Mouse (Mus musculus) limb, embryonic 11.5 days (tissue): Measurements from ENCODE around the gene Gm45799. TPM values are rescaled to one million over a fixed set of nuclear protein-coding genes. Genes with fewer than 3 reads are reported as not detected.
A peak's percentile ranks its signal among the peaks of the same experiment; 100 is the strongest.

Source experiments
- ATAC-seq: fragments of 200-750 bp; cut with Nextera tagmentation; 2 replicates; pipeline ENCODE4 v1.8.0; 2017; ENCODE audit warnings: low read depth; ENCODE audit not compliant: insufficient number of reproducible peaks, low FRiP score, low TSS enrichment
- DNase-seq: peaks from one replicate; pipeline ENCODE4 v3.0.0-alpha.2; 2015; ENCODE audit warnings: low spot score
- H3K27ac ChIP-seq: fragments of 300-500 bp; sonication (generic); replicated peaks from 2 replicates; pipeline ENCODE4 v1.5.1; 2014; ENCODE audit warnings: low read depth, mild to moderate bottlenecking, low read length
- H3K27me3 ChIP-seq: fragments of 300-500 bp; sonication (generic); 2 replicates; pipeline ENCODE4 v1.6.1; 2014; ENCODE audit warnings: mild to moderate bottlenecking, low read length, mixed read lengths; ENCODE audit not compliant: control insufficient read depth, insufficient read depth
- H3K36me3 ChIP-seq: fragments of 300-500 bp; sonication (generic); 2 replicates; pipeline ENCODE4 v1.6.1; 2014; ENCODE audit warnings: mild to moderate bottlenecking, low read length, moderate library complexity, mixed read lengths; ENCODE audit not compliant: control insufficient read depth, insufficient read depth
- H3K4me1 ChIP-seq: fragments of 300-500 bp; sonication (generic); 2 replicates; pipeline ENCODE4 v1.6.1; 2014; ENCODE audit warnings: low read length, mixed read lengths; ENCODE audit not compliant: control insufficient read depth, insufficient read depth
- H3K4me2 ChIP-seq: fragments of 300-500 bp; sonication (generic); 2 replicates; pipeline ENCODE4 v1.6.1; 2014; ENCODE audit warnings: low read depth, mild to moderate bottlenecking, moderate library complexity; ENCODE audit not compliant: severe bottlenecking
- H3K4me3 ChIP-seq: fragments of 300-500 bp; sonication (generic); 2 replicates; pipeline ENCODE4 v1.5.1; 2014; ENCODE audit warnings: low read depth, low read length
- H3K9ac ChIP-seq: fragments of 300-500 bp; sonication (generic); 2 replicates; pipeline ENCODE4 v1.6.1; 2014; ENCODE audit warnings: mild to moderate bottlenecking, low read length
- H3K9me3 ChIP-seq: fragments of 300-500 bp; sonication (generic); 2 replicates; pipeline ENCODE4 v1.6.1; 2016; ENCODE audit warnings: low read length; ENCODE audit not compliant: control insufficient read depth
- WGBS: fragments of 180-500 bp; shearing (Covaris S2); extraction: QIAGEN DNeasy Blood & Tissue Kit; methylation state at CpG from one replicate; pipeline ENCODE4 v1.1.7; 2014; 5-methylcytosine and 5-hydroxymethylcytosine counted together
- polyA plus RNA-seq: library from polyadenylated mRNA; unstranded; fragments of >200 nt; fragmentation: Nextera tagmentation; extraction: Ambion mirVana; gene quantifications from 2 replicates; pipeline ENCODE4 v1.2.1, GENCODE M21; 2014

Gene Gm45799
- polyA plus RNA-seq, 1 experiment from 2014 or later, result 15.1 TPM

- Histone ChIP-seq H3K4me2 (no peak overlapping the region), H3K4me3 (no peak overlapping the region), H3K9ac (no peak overlapping the region), H3K27ac (no peak overlapping the region), H3K9me3 (no peaks in the 10 kb centered on the region), H3K27me3 (no peaks in the 10 kb centered on the region), H3K36me3 (peaks cover 2% of the 10 kb centered on the region), H3K4me1 (no peaks in the 10 kb centered on the region)
- 90% methylated on average over 3 of the region's 3 CpGs for WGBS
- DNase-seq (no peak), ATAC-seq (no peak)
These were observed 20.7 kb upstream of the Gm45799 start for GRCm38 (mm10) chr7:105619701-105620100.

DNA sequence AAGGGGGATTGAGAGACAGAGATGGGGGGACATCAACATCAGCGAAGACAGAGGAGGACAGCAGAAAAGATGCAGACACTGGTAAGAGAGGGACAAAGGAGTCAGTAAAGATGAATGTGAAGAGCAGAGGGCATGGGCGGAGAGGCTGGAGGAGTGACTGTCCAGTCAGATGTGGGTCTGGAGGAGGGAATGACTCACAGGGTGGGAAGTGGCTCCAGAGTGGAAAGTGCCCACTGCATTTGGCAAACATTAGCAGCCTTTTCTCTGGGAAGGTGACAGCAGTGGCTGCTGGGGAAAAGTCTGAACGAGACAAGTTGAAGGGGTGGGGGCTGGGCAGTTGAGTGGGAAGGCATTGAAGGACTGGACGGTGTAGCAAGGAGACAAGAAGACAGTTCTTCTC, 19.3 kb upstream of the Gm45799 start:
- ATAC-seq (no peak), DNase-seq (no peak)
- H3K36me3 ChIP-seq, result peaks cover 2% of the 10 kb centered on the region
- H3K9me3 ChIP-seq, result no peaks in the 10 kb centered on the region
- no peak overlapping the region for H3K4me3 ChIP-seq
- H3K27me3 ChIP-seq, result no peaks in the 10 kb centered on the region
- WGBS, result 78% methylated on average over 4 of the region's 4 CpGs
- H3K9ac ChIP-seq, result no peak overlapping the region
- no peak overlapping the region for H3K4me2 ChIP-seq
- H3K27ac ChIP-seq, result no peak overlapping the region
- H3K4me1 ChIP-seq, result no peaks in the 10 kb centered on the region

DNA sequence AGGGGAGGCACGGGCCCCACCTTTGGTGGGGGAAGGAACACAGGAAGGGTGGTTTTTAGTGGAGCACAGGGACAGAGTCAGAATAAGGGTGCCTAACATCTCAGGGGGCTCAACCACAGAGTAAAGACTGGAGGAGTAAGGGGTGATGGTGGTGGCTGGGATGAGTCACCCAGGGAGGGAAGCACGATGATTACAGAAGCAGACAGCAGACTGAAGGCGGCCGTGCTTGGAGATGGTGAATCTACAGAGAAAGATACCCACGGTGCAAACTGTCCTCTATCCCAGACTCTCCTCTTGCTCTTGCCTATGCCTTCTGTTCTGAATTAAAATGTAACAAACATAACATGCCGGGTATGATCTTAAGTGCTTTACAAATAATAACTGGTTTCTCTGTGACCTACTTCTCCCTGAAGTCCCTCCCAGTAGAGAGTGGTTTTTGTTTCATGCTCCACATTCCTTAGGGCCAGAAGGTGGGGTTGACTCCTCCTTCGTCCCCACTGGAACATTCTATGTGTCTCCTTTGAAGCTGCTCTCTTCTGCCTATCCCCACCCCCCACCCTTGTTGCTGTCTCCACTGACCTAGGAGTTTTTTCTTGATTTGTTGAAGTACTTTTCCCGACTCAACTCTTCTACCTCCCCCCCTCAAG, 18.6 kb upstream of the Gm45799 start:
- H3K4me1 ChIP-seq, result no peaks in the 10 kb centered on the region
- no peak overlapping the region for H3K4me2 ChIP-seq
- H3K36me3 ChIP-seq, result peaks cover 2% of the 10 kb centered on the region
- DNase-seq (no peak), ATAC-seq (no peak)
- WGBS, result 81% methylated on average over 8 of the region's 8 CpGs
- H3K27me3 ChIP-seq, result no peaks in the 10 kb centered on the region
- H3K27ac ChIP-seq, result no peak overlapping the region
- no peaks in the 10 kb centered on the region for H3K9me3 ChIP-seq
- no peak overlapping the region for H3K4me3 ChIP-seq
- H3K9ac ChIP-seq, result no peak overlapping the region

DNA sequence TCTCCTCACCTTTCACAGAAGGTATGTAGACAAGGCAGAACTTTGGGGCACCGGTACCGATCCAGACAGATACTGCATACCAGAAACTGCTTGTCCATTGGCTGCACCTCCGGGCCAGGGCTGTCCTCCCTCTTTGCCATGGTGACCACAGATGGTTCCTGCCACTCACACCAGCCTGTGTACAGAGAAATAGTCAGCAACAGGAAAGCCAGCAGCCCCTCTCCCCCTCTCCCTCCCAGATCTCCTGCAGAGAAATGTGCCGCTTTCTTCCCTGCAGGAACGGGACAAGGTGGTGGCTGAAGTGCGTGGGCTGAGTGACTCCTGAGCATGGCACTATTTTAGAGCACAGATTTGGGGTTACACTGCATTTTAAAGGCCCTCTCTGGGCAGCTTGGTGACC, 15.0 kb upstream of the Gm45799 start:
- 85% methylated on average over 6 of the region's 6 CpGs for WGBS
- Histone ChIP-seq H3K4me3 (no peak overlapping the region), H3K4me2 (no peak overlapping the region), H3K36me3 (no peaks in the 10 kb centered on the region; the same call in 1 of the 2 replicates), H3K27ac (no peak overlapping the region), H3K9ac (no peak overlapping the region), H3K27me3 (no peaks in the 10 kb centered on the region), H3K9me3 (no peaks in the 10 kb centered on the region), H3K4me1 (no peaks in the 10 kb centered on the region)
- DNase-seq (no peak), ATAC-seq (no peak)

- no peaks in the 10 kb centered on the region for H3K27me3 ChIP-seq
- H3K27ac ChIP-seq, result no peak overlapping the region
- ATAC-seq (no peak), DNase-seq (no peak)
- no peak overlapping the region for H3K9ac ChIP-seq
- no peaks in the 10 kb centered on the region for H3K9me3 ChIP-seq
- no peak overlapping the region for H3K4me2 ChIP-seq
- no peaks in the 10 kb centered on the region; the same call in 1 of the 2 replicates for H3K36me3 ChIP-seq
- WGBS, result 38% methylated on average over 3 of the region's 3 CpGs
- H3K4me1 ChIP-seq, result no peaks in the 10 kb centered on the region
- no peak overlapping the region for H3K4me3 ChIP-seq
These were observed 11.7 kb upstream of the Gm45799 start for GRCm38 (mm10) chr7:105628633-105629032.

DNA sequence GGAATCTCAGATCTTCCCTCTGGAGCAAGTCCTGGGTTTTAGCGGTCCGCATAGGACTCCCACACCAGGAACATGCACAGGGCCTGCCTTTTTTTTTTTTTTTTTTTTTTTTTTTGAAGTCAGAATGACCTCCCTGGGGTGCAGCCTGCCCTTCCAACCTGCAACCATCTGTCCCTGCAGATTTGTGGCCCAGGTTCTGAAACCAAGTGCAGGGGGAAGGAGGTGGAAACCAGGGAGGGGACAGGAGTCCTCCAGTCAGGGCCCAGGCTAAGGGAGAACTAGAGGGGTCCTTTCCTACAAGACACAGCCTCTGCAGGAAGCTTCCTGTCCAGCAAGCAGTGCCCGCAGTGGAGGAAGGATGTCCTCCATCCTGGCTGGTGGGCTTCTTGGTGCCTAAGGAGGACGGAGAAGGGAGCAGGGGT, 7.8 kb upstream of the Gm45799 start:
- ATAC-seq (peak; percentile 8), DNase-seq (peak; percentile 36)
- H3K9me3 ChIP-seq, result no peaks in the 10 kb centered on the region
- no peaks in the 10 kb centered on the region for H3K27me3 ChIP-seq
- peak overlapping the region; percentile 76 for H3K4me2 ChIP-seq
- peak overlapping the region; percentile 77 for H3K4me3 ChIP-seq
- H3K36me3 ChIP-seq, result peaks cover 3% of the 10 kb centered on the region; the same call in 1 of the 2 replicates
- WGBS, result 27% methylated on average over 4 of the region's 4 CpGs
- H3K27ac ChIP-seq, result no peak overlapping the region
- peak overlapping the region; percentile 35; the same call in 1 of the 2 replicates for H3K9ac ChIP-seq
- peaks cover 3% of the 10 kb centered on the region; the same call in 1 of the 2 replicates for H3K4me1 ChIP-seq

- H3K36me3 ChIP-seq, result peaks cover 4% of the 10 kb centered on the region; the same call in 1 of the 2 replicates
- no peak within 1 kb of the TSS for H3K27ac ChIP-seq
- peak within 1 kb of the TSS; percentile 76 for H3K4me2 ChIP-seq
- peak within 1 kb of the TSS; percentile 77 for H3K4me3 ChIP-seq
- H3K27me3 ChIP-seq, result no peaks in the 10 kb centered on the region
- H3K4me1 ChIP-seq, result peaks cover 3% of the 10 kb centered on the region; the same call in 1 of the 2 replicates
- peak; percentile 92 for DNase-seq
- H3K9me3 ChIP-seq, result no peaks in the 10 kb centered on the region
- H3K9ac ChIP-seq, result peak within 1 kb of the TSS; percentile 83
- peak; percentile 90 for ATAC-seq
- 1% methylated on average over 51 of the region's 71 CpGs for WGBS
These were observed 7.1 kb upstream of the Gm45799 start, which contains the start of gene Trim3 for GRCm38 (mm10) chr7:105633127-105633800. Trim3 (minus strand) TSS chr7:105633571.

- no peaks in the 10 kb centered on the region for H3K9me3 ChIP-seq
- no peak overlapping the region for H3K27ac ChIP-seq
- H3K4me3 ChIP-seq, result peak overlapping the region; percentile 77
- H3K4me2 ChIP-seq, result peak overlapping the region; percentile 76
- H3K36me3 ChIP-seq, result peaks cover 4% of the 10 kb centered on the region; the same call in 1 of the 2 replicates
- WGBS, result 6% methylated on average over 10 of the region's 10 CpGs
- H3K9ac ChIP-seq, result peak overlapping the region; percentile 83
- peak; percentile 52 for ATAC-seq
- no peaks in the 10 kb centered on the region for H3K27me3 ChIP-seq
- H3K4me1 ChIP-seq, result peaks cover 3% of the 10 kb centered on the region; the same call in 1 of the 2 replicates
- no peak for DNase-seq
These were observed 6.6 kb upstream of the Gm45799 start for GRCm38 (mm10) chr7:105633801-105634135.
